Mouse (Mus musculus): Measurements from ENCODE around the gene Gmpr2.

- TF ChIP-seq POLR2A (IDR thresholded peaks at IDR 0.05; ENCODE audit: insufficient read depth, low read length) (no peak), CTCF (IDR thresholded peaks at IDR 0.05; ENCODE audit: low read depth, low read length) (no peak), EP300 (IDR thresholded peaks at IDR 0.05; ENCODE audit: insufficient read depth, low read depth, low read length) (no peak)
Measured at GRCm38 (mm10) chr14:55727889-55728685, 56.3 kb downstream of the Gmpr2 start.
